In genomic region chr8:104100724-104101123, GRCm38 (mm10) we compare ENCODE assay signal across 8 mouse cellular contexts. TPM values are rescaled to one million over a fixed set of nuclear protein-coding genes. Genes with fewer than 3 reads are reported as not detected.
A peak's percentile ranks its signal among the peaks of the same experiment; 100 is the strongest.
DNase-seq lines count a peak whose midpoint lies in the region; ATAC-seq and TF ChIP-seq lines count a peak whose summit lies in the region.
"Not testable (repeated sequence)": the region's sequence is repeated elsewhere in the genome, so short reads cannot be mapped to it uniquely, and the experiment has no call there.
"Had no signal": no experiment of that assay in that cellular context is flagged by ENCODE, and none has a peak within 500 bp of the region (broad histone marks: within the 10 kb centered on the region; RNA-seq: fewer than 3 reads in every experiment).

No protein-coding gene starts in this region.

- 91% methylated on average over 6 of the region's 6 CpGs for WGBS in heart, embryonic 12.5 days
- WGBS in heart, embryonic 16.5 days, result 91% methylated on average over 6 of the region's 6 CpGs
- 89% methylated on average over 6 of the region's 6 CpGs for WGBS in kidney, embryonic 15.5 days
- WGBS in lung, embryonic 14.5 days, result 91% methylated on average over 5 of the region's 6 CpGs

- peaks cover 30% of the 10 kb centered on the region for H3K4me1 ChIP-seq in heart, embryonic 12.5 days (replicated peaks)
- H3K4me1 ChIP-seq in heart, embryonic 16.5 days (ENCODE audit: control insufficient read depth, insufficient read depth, low read length); lung, embryonic 14.5 days (ENCODE audit: insufficient read depth): not testable (repeated sequence)
- peaks cover 21% of the 10 kb centered on the region for H3K4me1 ChIP-seq in kidney, embryonic 15.5 days

- not testable (repeated sequence) for H3K9me3 ChIP-seq in heart, embryonic 12.5 days (replicated peaks); heart, embryonic 16.5 days (replicated peaks; ENCODE audit: control insufficient read depth, low read length); kidney, embryonic 15.5 days (replicated peaks); lung, embryonic 14.5 days (ENCODE audit: low read depth, low read length)

- H3K4me2 ChIP-seq in heart, embryonic 12.5 days; kidney, embryonic 15.5 days; lung, embryonic 14.5 days: not testable (repeated sequence)
- peak overlapping the region; percentile 42; the same call in 1 of the 2 replicates for H3K4me2 ChIP-seq in heart, embryonic 16.5 days (ENCODE audit: low read depth, low read length)

- not testable (repeated sequence) for H3K4me3 ChIP-seq in heart, embryonic 12.5 days; heart, embryonic 16.5 days (ENCODE audit: low read length); kidney, embryonic 15.5 days (replicated peaks); lung, embryonic 14.5 days (ENCODE audit: low read depth, low read length)

- peak overlapping the region; percentile 76 for H3K27ac ChIP-seq in heart, embryonic 12.5 days (ENCODE audit: poor library complexity, severe bottlenecking)
- peak overlapping the region; percentile 76 for H3K27ac ChIP-seq in heart, embryonic 16.5 days (ENCODE audit: low read length)
- H3K27ac ChIP-seq in kidney, embryonic 15.5 days, result 0 out of 2 replicates have a peak overlapping the region, but pooled peaks have one; percentile 34
- peak overlapping the region; percentile 1; the same call in 1 of the 2 replicates for H3K27ac ChIP-seq in lung, embryonic 14.5 days (ENCODE audit: low read depth)

- TF ChIP-seq CTCF in lung, embryonic 14.5 days (IDR thresholded peaks at IDR 0.05; ENCODE audit: low read depth), result not testable (repeated sequence)

- not testable (repeated sequence) for ATAC-seq in heart, embryonic 12.5 days (ENCODE audit: insufficient number of reproducible peaks, low FRiP score); heart, embryonic 16.5 days (replicated peaks; ENCODE audit: extremely low read depth, insufficient read depth, low FRiP score); kidney, embryonic 15.5 days (replicated peaks; ENCODE audit: low FRiP score); lung, embryonic 14.5 days (ENCODE audit: insufficient read depth)

- not testable (repeated sequence) for H3K27me3 ChIP-seq in heart, embryonic 12.5 days (replicated peaks); heart, embryonic 16.5 days (ENCODE audit: control insufficient read depth, insufficient read depth, low read length); kidney, embryonic 15.5 days; lung, embryonic 14.5 days (ENCODE audit: insufficient read depth, low read length)

- not testable (repeated sequence) for H3K9ac ChIP-seq in heart, embryonic 12.5 days; kidney, embryonic 15.5 days; lung, embryonic 14.5 days
- peak overlapping the region; percentile 22; the same call in 1 of the 2 replicates for H3K9ac ChIP-seq in heart, embryonic 16.5 days (ENCODE audit: low read length)

- not testable (repeated sequence) for H3K36me3 ChIP-seq in heart, embryonic 12.5 days; heart, embryonic 16.5 days (ENCODE audit: control insufficient read depth, insufficient read depth); kidney, embryonic 15.5 days; lung, embryonic 14.5 days (ENCODE audit: insufficient read depth)

- DNase-seq in adrenal gland, adult 2 months, result peak; percentile 0
- DNase-seq in heart, adult 11 months, result peak; percentile 54
- not testable (repeated sequence) for DNase-seq in lung, embryonic 14.5 days
- peak; percentile 1 for DNase-seq in ovary, postnatal 36 days (ENCODE audit: low spot score)

RNA-seq across cellular contexts. Expression of gene Cdh5, which starts 0.7 kb away (rescaled TPM):
- 10 to 100 TPM; 38.7 to 59.7 TPM for total RNA-seq in adrenal gland, adult 2 months (2021)
- polyA plus RNA-seq in adrenal gland, adult 2 months (2012; rRNA removed), result 57.1 and 57.2 TPM in 2 replicates
- polyA plus RNA-seq in heart, embryonic 12.5 days (2016; fragmentation: Nextera tagmentation; extraction: Ambion mirVana), result 47.6 and 51.6 TPM in 2 replicates
- 48.8 and 51.0 TPM in 2 replicates for polyA plus RNA-seq in heart, embryonic 16.5 days (2015; fragmentation: Nextera tagmentation; extraction: Ambion mirVana)
- 35.9 and 38.3 TPM in 2 replicates for polyA plus RNA-seq in kidney, embryonic 15.5 days (2015; fragmentation: Nextera tagmentation; extraction: Ambion mirVana)
- polyA plus RNA-seq in lung, embryonic 14.5 days (2014; fragmentation: Nextera tagmentation; extraction: Ambion mirVana), result 69.8 and 71.5 TPM in 2 replicates
- polyA plus RNA-seq: G1E had no signal

Comparison
In these comparisons a context has a peak if more than half of its experiments do, and no peak if none do; other contexts are left out.
1. H3K27ac ChIP-seq: peak in every context shown above with its lines; median percentile 76 in heart, embryonic 12.5 days; 76 in heart, embryonic 16.5 days; 34 in kidney, embryonic 15.5 days; 1 in lung, embryonic 14.5 days.